Mouse (Mus musculus) erythroblast, embryonic 14.5 days (primary cell): ENCODE results near the gene Klf6.

Experiments
- GATA1 ChIP-seq: IDR thresholded peaks from 2 replicates; pipeline ENCODE4 v1.6.1; 2012; ENCODE audit warnings: low read length, inconsistent platforms, mixed read lengths
- TAL1 ChIP-seq: IDR thresholded peaks from 3 replicates; pipeline ENCODE4 v1.6.1; 2012; ENCODE audit warnings: low read length, inconsistent platforms, mixed read lengths

DNA sequence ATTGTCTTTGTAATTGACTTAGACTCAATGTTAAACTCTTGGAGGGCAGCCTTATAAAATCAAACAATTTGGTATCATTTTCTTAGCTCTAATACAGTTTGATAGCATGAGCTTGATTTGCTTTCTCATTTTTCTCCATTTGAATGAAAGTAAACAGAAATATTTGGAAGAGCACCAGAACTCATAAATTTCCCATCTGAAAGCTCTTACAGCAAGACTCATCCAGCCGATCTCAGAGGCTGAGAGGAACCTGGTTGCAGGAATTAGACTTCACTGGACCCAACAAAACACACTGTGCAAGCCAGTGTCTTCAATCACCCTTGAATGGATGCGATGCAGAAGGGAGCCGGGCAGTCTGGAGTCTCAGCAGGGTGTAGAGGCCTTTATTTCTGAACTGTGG, 34.6 kb downstream of the Klf6 start:
- no peak for TF ChIP-seq GATA1
- TF ChIP-seq TAL1, result no peak
